Mouse (Mus musculus) heart, postnatal 14 days (tissue): Measurements from ENCODE around the gene Cdc42bpa. TPM values are rescaled to one million over a fixed set of nuclear protein-coding genes. Genes with fewer than 3 reads are reported as not detected.

Experiments
- DNase-seq, 2 experiments: peaks; one replicate each; pipeline ENCODE4 v3.0.0; 2021 to 2022
- intact Hi-C: fragments of 180-260 bp; cut with DNase I; formaldehyde crosslinking; loops from one replicate; pipeline ENCODE4 v1.15.1; 2025
- total RNA-seq, 2 experiments: library from RNA; stranded (reverse); gene quantifications; 2 replicates each; pipeline ENCODE4 v1.2.3; 2021

The Cdc42bpa gene
- total RNA-seq, 2 experiments from 2014 or later, result 43.0 to 47.2 TPM

- intact Hi-C loops, result loop anchor here (5.0 kb wide), 1 partner anchor 356 kb away; no protein-coding TSS in a partner anchor
- no peak for DNase-seq
Measured at GRCm38 (mm10) chr1:180212911-180213310, 252.6 kb downstream of the Cdc42bpa start.

GRCm38 (mm10) chr1:180215044-180215443, 254.8 kb downstream of the Cdc42bpa start:
- peak; percentile 74 to 81 for DNase-seq
- intact Hi-C loops, result loop anchor here (1.0 kb wide), 1 partner anchor 40 kb away; no protein-coding TSS in a partner anchor

Other genes with a start within 250 kb of the Cdc42bpa start
- gene Kif28, start 215.2 kb upstream of the Cdc42bpa start, total RNA-seq, result under 1 TPM; 0.41 to 0.72 TPM
- gene Gm10518, start 157.1 kb upstream of the Cdc42bpa start, total RNA-seq, result not detected
- 10 to 100 TPM; 21.9 to 22.8 TPM for gene Ahctf1, start 156.8 kb upstream of the Cdc42bpa start, total RNA-seq
- 100 to 1,000 TPM; 741 to 790 TPM for gene Coq8a, start 239.1 kb downstream of the Cdc42bpa start, total RNA-seq